Mouse (Mus musculus): ENCODE data around the gene Rbfox1. TPM values are rescaled to one million over a fixed set of nuclear protein-coding genes. Genes with fewer than 3 reads are reported as not detected.

The Rbfox1 gene
- polyA plus RNA-seq, 1 experiment from 2014 or later = 148 TPM

DNA sequence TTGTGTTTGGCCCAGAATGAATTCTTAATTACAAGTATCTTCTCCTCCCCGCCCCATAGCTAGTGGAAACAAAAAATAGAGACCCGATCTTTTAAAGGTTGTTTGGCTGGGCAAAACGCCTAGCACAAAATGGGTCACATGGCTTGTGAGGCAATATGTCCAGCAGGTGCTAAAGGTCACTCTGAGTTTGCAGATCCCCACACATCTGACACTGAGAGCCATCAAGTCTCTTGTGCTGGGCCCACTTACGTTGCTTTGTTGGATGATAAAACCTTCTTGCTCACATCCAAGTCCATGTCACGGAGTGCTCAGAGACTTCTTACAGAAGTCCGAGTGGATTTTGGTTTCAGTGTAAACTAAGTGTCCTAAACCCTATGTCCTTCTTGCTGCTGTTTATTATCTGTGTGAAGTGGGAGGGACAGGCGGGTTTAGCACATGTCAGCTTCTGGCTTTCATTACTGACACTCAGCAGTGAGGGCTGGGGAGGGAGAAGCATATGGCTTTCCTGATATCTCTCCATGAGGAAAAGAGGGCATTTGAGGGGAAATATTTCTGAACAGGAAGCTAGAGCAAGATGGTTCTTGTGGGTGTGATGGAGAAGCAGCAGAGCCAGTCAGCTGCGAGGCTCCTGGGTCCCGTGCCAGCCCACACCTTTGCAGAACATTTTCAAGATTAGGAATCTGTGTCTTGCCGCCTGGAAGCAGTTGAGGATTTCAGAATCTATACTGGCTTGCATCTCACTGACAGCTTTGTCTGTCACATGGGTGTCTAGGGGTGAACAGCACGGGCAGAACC is 1214.5 kb downstream of the Rbfox1 start:
- 83% methylated on average over 11 of the region's 11 CpGs for WGBS
- Histone ChIP-seq H3K36me3 (no peaks in the 10 kb centered on the region), H3K27me3 (no peaks in the 10 kb centered on the region), H3K9me3 (no peaks in the 10 kb centered on the region), H3K9ac (no peak overlapping the region), H3K4me3 (no peak overlapping the region), H3K27ac (no peak overlapping the region), H3K4me1 (replicated peaks) (0 out of 2 replicates have a peak, but pooled peaks cover 2% of the 10 kb centered on the region), H3K4me2 (no peak overlapping the region)
- ATAC-seq (ENCODE audit: low FRiP score) = no peak

DNA sequence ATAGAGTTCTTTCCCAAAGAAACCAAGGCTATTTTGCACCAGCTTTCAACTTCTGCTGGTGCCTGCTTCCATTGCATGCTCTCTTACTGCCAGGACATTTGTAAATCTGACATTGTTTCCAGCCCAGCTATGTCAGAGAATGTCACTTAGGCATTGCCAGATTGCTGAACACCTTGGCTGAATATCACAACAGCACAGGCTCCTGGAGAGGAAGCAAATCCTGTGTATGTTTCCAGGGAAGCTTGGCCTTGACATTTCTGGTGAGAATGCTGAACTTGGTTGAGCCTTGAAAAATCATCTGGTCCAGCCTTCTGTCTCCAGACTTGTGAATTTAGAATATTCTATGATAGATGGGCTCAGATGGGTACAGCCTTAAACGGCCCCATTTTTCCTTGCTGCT is 1217.3 kb downstream of the Rbfox1 start:
- Histone ChIP-seq H3K36me3 (no peaks in the 10 kb centered on the region), H3K9me3 (no peaks in the 10 kb centered on the region), H3K27ac (no peak overlapping the region), H3K4me3 (no peak overlapping the region), H3K4me1 (replicated peaks) (peaks cover 6% of the 10 kb centered on the region; the same call in 1 of the 2 replicates), H3K27me3 (no peaks in the 10 kb centered on the region), H3K9ac (no peak overlapping the region), H3K4me2 (no peak overlapping the region)
- no peak for ATAC-seq (ENCODE audit: low FRiP score)
- 90% methylated on average over 1 of the region's 1 CpGs for WGBS

DNA sequence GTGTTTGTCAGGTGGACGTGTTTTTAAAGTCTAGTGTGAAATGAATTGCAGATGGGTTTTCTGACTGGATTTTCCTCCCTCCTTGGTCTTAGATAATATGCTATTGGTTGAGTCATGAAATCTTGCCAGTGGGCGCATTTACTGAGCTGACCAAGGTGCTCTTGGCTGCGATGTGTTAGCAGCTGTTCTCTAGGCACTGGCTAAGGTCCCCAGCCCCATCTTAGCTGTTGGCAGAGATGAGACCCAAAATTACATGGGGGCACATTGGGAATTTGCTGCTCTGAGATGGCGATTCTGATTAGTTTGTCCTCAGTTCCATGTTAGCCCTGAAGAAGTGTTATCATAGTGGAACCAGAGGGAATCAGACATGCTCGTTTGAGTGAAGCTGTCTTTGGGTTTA is 1218.1 kb downstream of the Rbfox1 start:
- Histone ChIP-seq H3K4me2 (no peak overlapping the region), H3K9ac (no peak overlapping the region), H3K27ac (no peak overlapping the region), H3K36me3 (no peaks in the 10 kb centered on the region), H3K9me3 (no peaks in the 10 kb centered on the region), H3K4me1 (replicated peaks) (peaks cover 10% of the 10 kb centered on the region; the same call in 1 of the 2 replicates), H3K27me3 (no peaks in the 10 kb centered on the region), H3K4me3 (no peak overlapping the region)
- 84% methylated on average over 5 of the region's 5 CpGs for WGBS
- ATAC-seq (ENCODE audit: low FRiP score) = no peak

- ATAC-seq (ENCODE audit: low FRiP score) = no peak; the same call in 1 of the 2 replicates
Measured at GRCm38 (mm10) chr16:7106450-7107015, 1221.4 kb downstream of the Rbfox1 start.

DNA sequence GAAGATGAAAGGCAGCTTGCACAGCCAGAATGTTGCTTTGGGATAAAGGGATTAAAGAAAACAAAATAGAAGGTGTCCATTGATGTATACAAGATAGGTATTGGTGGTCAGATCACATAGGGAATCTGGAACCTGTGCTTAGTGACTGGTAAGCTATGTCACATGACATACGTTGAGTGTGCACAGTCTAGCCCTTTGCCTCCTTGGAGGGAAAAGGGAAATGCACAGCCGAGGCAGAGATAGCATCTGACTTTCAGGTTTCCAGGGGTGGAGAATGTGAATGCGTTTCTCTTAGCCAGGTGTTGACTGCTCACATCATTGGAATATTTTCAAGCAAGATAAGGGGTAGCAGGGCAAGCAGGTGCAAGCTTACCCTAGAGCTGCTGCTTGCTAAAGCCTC is 1230.8 kb downstream of the Rbfox1 start:
- Histone ChIP-seq H3K9me3 (no peaks in the 10 kb centered on the region), H3K36me3 (no peaks in the 10 kb centered on the region), H3K4me2 (no peak overlapping the region), H3K9ac (no peak overlapping the region), H3K4me1 (replicated peaks) (peaks cover 11% of the 10 kb centered on the region), H3K27ac (no peak overlapping the region), H3K4me3 (no peak overlapping the region), H3K27me3 (no peaks in the 10 kb centered on the region)
- 87% methylated on average over 3 of the region's 3 CpGs for WGBS
- ATAC-seq (ENCODE audit: low FRiP score) = no peak

More at GRCm38 (mm10) chr16:7106450-7107015, 1221.4 kb downstream of the Rbfox1 start:
- peak overlapping the region; percentile 58; the same call in 1 of the 2 replicates for H3K27ac ChIP-seq
- H3K27me3 ChIP-seq = no peaks in the 10 kb centered on the region
- H3K9ac ChIP-seq = no peak overlapping the region
- whole genome bisulfite sequencing = 50% methylated on average over 5 of the region's 5 CpGs
- no peak overlapping the region for H3K4me3 ChIP-seq
- H3K4me2 ChIP-seq = no peak overlapping the region
- no peaks in the 10 kb centered on the region for H3K36me3 ChIP-seq
- H3K4me1 ChIP-seq (replicated peaks) = peaks cover 10% of the 10 kb centered on the region; the same call in 1 of the 2 replicates
- H3K9me3 ChIP-seq = no peaks in the 10 kb centered on the region

- ATAC-seq (ENCODE audit: low FRiP score) = no peak
- Histone ChIP-seq H3K27me3 (no peaks in the 10 kb centered on the region), H3K9ac (no peak overlapping the region), H3K4me1 (replicated peaks) (0 out of 2 replicates have a peak, but pooled peaks cover 3% of the 10 kb centered on the region), H3K4me3 (no peak overlapping the region), H3K9me3 (no peaks in the 10 kb centered on the region), H3K4me2 (no peak overlapping the region), H3K36me3 (no peaks in the 10 kb centered on the region), H3K27ac (no peak overlapping the region)
- 92% methylated on average over 5 of the region's 5 CpGs for WGBS
Measured at GRCm38 (mm10) chr16:7129591-7129990, 1244.4 kb downstream of the Rbfox1 start.

- Histone ChIP-seq H3K4me1 (replicated peaks) (peaks cover 3% of the 10 kb centered on the region; the same call in 1 of the 2 replicates), H3K4me3 (no peak overlapping the region), H3K27me3 (no peaks in the 10 kb centered on the region), H3K9me3 (no peaks in the 10 kb centered on the region), H3K4me2 (no peak overlapping the region), H3K27ac (no peak overlapping the region), H3K9ac (no peak overlapping the region), H3K36me3 (no peaks in the 10 kb centered on the region)
- WGBS = 70% methylated on average over 1 of the region's 1 CpGs
- ATAC-seq (ENCODE audit: low FRiP score) = no peak
Measured at GRCm38 (mm10) chr16:7132434-7132833, 1247.3 kb downstream of the Rbfox1 start.

DNA sequence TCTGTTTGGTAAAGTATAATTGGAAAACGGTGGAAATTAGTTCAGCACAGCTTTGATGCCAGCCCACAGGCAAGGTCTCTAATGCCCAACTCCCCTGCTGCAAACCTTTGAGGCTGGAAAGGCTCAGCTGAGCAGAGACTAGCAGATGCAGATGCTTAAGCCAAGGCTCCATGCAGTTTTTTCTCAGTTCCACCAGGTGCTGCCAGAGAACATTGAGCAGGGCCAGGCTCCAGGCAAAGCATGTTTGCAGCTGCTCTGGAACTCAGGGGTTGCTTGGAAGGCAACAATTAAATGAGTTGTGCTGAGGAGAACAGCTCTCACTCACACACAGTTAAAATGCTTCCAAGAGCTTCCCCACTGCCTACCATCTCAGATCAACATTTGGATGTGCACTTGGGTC is 1251.8 kb downstream of the Rbfox1 start:
- H3K4me2 ChIP-seq = no peak overlapping the region
- 0 out of 2 replicates have a peak overlapping the region, but pooled peaks have one; percentile 35 for H3K27ac ChIP-seq
- 61% methylated on average over 1 of the region's 1 CpGs for WGBS
- ATAC-seq (ENCODE audit: low FRiP score) = no peak
- no peak overlapping the region for H3K9ac ChIP-seq
- peaks cover 24% of the 10 kb centered on the region for H3K4me1 ChIP-seq (replicated peaks)
- H3K27me3 ChIP-seq = no peaks in the 10 kb centered on the region
- H3K4me3 ChIP-seq = no peak overlapping the region
- H3K9me3 ChIP-seq = no peaks in the 10 kb centered on the region
- no peaks in the 10 kb centered on the region for H3K36me3 ChIP-seq

DNA sequence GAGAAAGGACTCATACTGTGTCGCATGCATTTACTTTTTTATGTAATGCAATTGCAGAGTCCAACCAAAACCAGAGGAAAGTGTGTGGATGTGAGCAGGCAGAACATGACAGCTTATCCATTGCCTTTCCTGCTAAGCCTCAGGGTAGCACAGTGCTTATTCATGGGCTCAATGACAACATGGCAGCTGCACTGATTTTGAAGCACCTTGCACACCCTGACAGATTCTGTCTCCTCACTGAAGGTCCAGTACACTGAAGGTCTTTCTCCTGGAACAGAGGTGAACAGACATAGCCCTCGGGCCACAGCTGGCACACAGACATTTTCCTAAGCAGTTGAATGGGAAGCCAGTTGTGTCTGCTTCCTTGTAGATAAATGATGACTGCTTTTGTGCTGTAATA is 1254.3 kb downstream of the Rbfox1 start:
- no peak overlapping the region for H3K4me2 ChIP-seq
- no peaks in the 10 kb centered on the region for H3K27me3 ChIP-seq
- H3K9me3 ChIP-seq = no peaks in the 10 kb centered on the region
- ATAC-seq (ENCODE audit: low FRiP score) = no peak
- H3K9ac ChIP-seq = no peak overlapping the region
- H3K27ac ChIP-seq = no peak overlapping the region
- H3K4me1 ChIP-seq (replicated peaks) = peaks cover 24% of the 10 kb centered on the region
- 80% methylated on average over 2 of the region's 2 CpGs for WGBS
- H3K36me3 ChIP-seq = no peaks in the 10 kb centered on the region
- no peak overlapping the region for H3K4me3 ChIP-seq

GRCm38 (mm10) chr16:7140909-7141308 is 1255.8 kb downstream of the Rbfox1 start:
- Histone ChIP-seq H3K36me3 (no peaks in the 10 kb centered on the region), H3K9me3 (no peaks in the 10 kb centered on the region), H3K4me2 (no peak overlapping the region), H3K4me3 (no peak overlapping the region), H3K27ac (peak overlapping the region; percentile 76), H3K27me3 (no peaks in the 10 kb centered on the region), H3K4me1 (replicated peaks) (peaks cover 33% of the 10 kb centered on the region), H3K9ac (0 out of 2 replicates have a peak overlapping the region, but pooled peaks have one; percentile 31)
- 54% methylated on average over 8 of the region's 8 CpGs for WGBS
- no peak for ATAC-seq (ENCODE audit: low FRiP score)

DNA sequence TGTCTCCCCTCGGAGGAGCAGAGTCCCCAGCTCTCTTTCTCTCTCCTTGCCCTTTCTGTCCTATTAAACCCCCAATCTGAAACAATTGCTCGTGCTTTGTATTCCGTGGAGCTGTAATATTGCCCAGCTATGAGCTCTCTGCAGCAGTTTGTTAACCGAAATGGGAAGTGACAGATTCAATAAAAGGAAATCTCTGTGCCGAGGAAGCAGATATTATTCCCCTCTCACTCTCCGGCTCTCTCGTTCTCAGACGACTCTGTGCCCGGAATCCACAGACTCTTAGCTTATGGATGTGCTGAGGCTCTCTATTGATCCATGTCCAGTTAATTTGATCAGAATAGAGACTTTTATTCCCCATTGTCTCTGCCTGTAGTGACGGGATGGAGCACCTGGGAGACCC is 1260.3 kb downstream of the Rbfox1 start:
- Histone ChIP-seq H3K9ac (peak overlapping the region; percentile 62; the same call in 1 of the 2 replicates), H3K9me3 (no peaks in the 10 kb centered on the region), H3K27ac (peak overlapping the region; percentile 81), H3K4me3 (no peak overlapping the region), H3K36me3 (no peaks in the 10 kb centered on the region), H3K4me1 (replicated peaks) (peaks cover 64% of the 10 kb centered on the region), H3K27me3 (no peaks in the 10 kb centered on the region), H3K4me2 (no peak overlapping the region)
- WGBS = 29% methylated on average over 10 of the region's 10 CpGs
- no peak; the same call in 1 of the 2 replicates for ATAC-seq (ENCODE audit: low FRiP score)

DNA sequence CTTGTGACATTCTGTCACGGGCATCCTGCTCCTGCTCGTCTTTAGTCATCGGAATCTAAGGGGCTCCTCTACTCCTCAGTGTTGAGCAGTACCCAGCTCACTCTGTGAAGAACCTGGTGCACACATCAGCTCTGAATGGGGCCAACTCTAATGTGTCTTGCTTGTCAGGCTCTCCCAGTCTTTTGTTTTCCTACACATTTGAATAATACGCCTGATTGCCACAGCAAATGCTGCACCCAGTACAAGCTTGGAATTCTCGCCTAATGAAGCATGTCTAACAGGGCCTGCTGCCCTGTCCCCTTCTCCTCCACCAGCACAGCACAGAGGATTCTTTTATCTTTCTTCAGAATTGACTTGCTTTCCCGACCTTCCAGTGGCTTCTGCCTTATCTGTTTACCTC is 1261.3 kb downstream of the Rbfox1 start:
- ATAC-seq (ENCODE audit: low FRiP score) = peak; percentile 68
- Histone ChIP-seq H3K36me3 (no peaks in the 10 kb centered on the region), H3K4me3 (no peak overlapping the region), H3K4me1 (replicated peaks) (peaks cover 57% of the 10 kb centered on the region), H3K27me3 (no peaks in the 10 kb centered on the region), H3K9ac (peak overlapping the region; percentile 62), H3K4me2 (peak overlapping the region; percentile 1; the same call in 1 of the 2 replicates), H3K27ac (peak overlapping the region; percentile 81), H3K9me3 (no peaks in the 10 kb centered on the region)
- WGBS = 10% methylated on average over 6 of the region's 6 CpGs
